Mouse (Mus musculus) stomach, adult 2 months (tissue): ENCODE data around the gene Spata45. TPM values are rescaled to one million over a fixed set of nuclear protein-coding genes. Genes with fewer than 3 reads are reported as not detected.

Source experiments
- polyA plus RNA-seq: library from polyadenylated mRNA; depleted of rRNA; stranded (reverse); fragments of >200 nt; gene quantifications from 2 replicates; pipeline ENCODE4 v1.2.3, GENCODE M21; 2012; rRNA removed

Gene Spata45
- polyA plus RNA-seq: not detected in 2 replicates

DNA sequence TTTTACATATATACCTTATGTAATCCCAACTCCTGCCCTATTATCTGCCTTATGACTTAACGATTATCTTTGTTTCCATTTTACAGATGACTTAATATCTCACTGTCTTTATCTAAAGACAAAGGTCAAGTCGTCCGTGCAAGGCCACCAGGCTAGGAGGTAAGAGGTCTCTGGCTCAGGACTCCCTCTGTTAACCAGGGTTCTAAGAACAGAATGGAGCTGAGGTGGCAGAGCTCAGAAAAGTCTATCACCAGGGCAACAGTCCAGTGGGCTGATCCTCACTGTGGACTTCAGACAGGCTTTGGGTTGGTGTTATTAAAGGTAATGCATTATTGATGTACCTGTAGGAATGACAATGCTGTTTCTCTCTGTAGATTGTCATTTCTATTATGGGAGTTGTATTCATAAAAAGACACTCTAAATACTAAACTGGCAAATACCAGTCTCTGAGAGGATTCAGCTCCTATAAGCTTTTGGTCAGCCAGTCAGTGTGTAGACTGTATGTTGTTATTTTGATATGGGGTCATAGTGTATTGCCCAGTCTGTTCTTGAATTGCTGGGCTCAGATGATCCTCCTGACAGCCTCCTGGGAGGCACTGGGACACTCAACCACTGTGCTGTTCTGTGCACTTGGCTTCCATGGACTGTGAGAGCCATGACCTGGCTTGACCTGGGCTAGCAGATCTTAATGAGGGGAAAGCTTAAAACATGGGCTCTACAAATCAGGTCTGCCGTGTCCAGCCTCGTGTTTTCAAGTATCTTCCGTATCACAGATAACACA is at the start of gene Spata45:
Spata45 (plus strand) TSS at position 86 of the 781 bp plus-strand sequence.

DNA sequence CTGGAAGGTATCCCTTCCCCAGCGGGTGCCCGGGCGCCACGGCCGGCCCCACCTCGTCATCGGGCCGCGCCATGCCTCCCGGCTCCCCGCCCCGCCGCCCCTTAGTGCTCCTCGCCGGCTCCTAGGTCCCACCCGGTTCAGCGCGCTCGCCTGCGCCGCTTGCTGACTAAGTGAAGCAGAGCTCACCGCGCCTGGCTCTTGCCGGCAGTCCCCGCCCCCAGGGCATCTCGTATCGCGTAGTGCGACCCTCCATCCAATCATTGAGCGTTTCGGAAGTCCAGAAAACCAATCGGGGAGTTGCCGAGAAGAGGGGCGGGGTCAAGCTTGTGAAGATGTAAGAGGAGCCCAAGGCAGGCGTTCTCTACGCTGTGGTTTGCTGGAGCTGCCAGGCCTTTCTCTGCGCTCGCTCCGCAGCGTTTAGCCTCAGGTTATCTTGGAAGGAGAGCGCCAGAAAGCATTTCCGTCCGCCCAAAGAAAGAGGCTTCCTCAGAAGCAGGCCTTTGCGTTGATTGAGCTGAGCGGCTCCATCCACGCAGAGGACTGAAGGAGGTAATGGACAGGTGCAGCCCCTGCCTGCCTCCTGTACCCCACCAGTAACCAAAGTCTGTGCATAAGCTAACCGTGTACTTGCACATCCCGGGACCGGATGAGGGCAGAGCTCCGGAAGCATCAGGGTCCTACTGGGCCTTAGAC is 10.3 kb upstream of the Spata45 start, which contains the start of gene Flvcr1:
Flvcr1 (minus strand) TSS at position 138 of the 693 bp plus-strand sequence.

GRCm38 (mm10) chr1:191062781-191063485 is 26.5 kb downstream of the Spata45 start, which contains the start of the genes Tatdn3 and Nsl1:
Gene Tatdn3, minus strand, starts transcription at chr1:191062932.
Gene Nsl1, plus strand, starts transcription at chr1:191063012.

Other genes starting within 250 kb of the Spata45 start
- gene Rps6kc1, start 124.9 kb upstream of the Spata45 start, polyA plus RNA-seq: 1.5 and 3.3 TPM in 2 replicates
- 4.6 and 7.0 TPM in 2 replicates for gene Angel2, start 111.5 kb upstream of the Spata45 start, polyA plus RNA-seq
- 0.47 and 1.5 TPM in 2 replicates for gene Vash2, start 57.3 kb upstream of the Spata45 start, polyA plus RNA-seq
- gene Flvcr1, start 10.5 kb upstream of the Spata45 start, polyA plus RNA-seq: 5.0 and 5.2 TPM in 2 replicates
- 1.00 and 3.6 TPM in 2 replicates for gene Tatdn3, start 26.3 kb downstream of the Spata45 start, polyA plus RNA-seq
- 0.25 and 0.37 TPM in 2 replicates for gene Nsl1, start 26.4 kb downstream of the Spata45 start, polyA plus RNA-seq
- 1.4 and 3.4 TPM in 2 replicates for gene Batf3, start 61.2 kb downstream of the Spata45 start, polyA plus RNA-seq
- gene Fam71a, start 128.2 kb downstream of the Spata45 start, polyA plus RNA-seq: not detected in 2 replicates
- 4.1 and 14.2 TPM in 2 replicates for gene Atf3, start 181.4 kb downstream of the Spata45 start, polyA plus RNA-seq